Mouse (Mus musculus): ENCODE measurements around the gene Lig4. TPM values are rescaled to one million over a fixed set of nuclear protein-coding genes. Genes with fewer than 3 reads are reported as not detected.

Lig4 gene
- polyA plus RNA-seq, 1 experiment from 2014 or later: 8.7 TPM

DNA sequence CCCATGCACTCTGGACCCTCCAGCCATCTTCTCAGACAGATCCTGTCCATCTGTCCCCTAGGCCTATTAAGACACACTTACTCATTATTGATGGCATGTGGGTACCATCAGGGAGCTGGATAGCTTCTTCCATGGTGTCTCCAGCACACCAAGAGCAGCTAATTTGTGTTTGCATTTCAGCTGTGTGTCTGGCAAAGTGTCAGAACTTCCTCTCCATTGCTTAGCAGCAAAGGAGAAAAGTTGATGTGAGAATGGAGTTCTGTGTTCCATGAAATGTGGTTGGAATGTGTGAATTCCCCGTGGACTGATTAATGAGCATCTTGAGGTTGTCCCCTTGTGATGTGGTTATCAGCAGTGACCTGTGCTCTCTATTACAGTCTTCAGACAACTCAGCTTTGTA lies 2.3 kb upstream of the Lig4 start:
- ATAC-seq (ENCODE audit: insufficient number of reproducible peaks, low FRiP score, low TSS enrichment, low read depth): no peak
- Histone ChIP-seq H3K9me3 (ENCODE audit: control insufficient read depth, low read length) (no peaks in the 10 kb centered on the region), H3K36me3 (ENCODE audit: control insufficient read depth, insufficient read depth, low read length) (no peaks in the 10 kb centered on the region), H3K4me1 (ENCODE audit: control insufficient read depth, insufficient read depth, low read length) (peaks cover 13% of the 10 kb centered on the region), H3K27me3 (ENCODE audit: control insufficient read depth, insufficient read depth, low read length) (no peaks in the 10 kb centered on the region), H3K27ac (replicated peaks; ENCODE audit: low read depth, low read length) (no peak overlapping the region), H3K9ac (ENCODE audit: low read length) (no peak overlapping the region), H3K4me2 (ENCODE audit: low read depth, severe bottlenecking) (no peak overlapping the region), H3K4me3 (ENCODE audit: low read depth, low read length) (no peak overlapping the region)
- WGBS: 77% methylated on average over 1 of the region's 1 CpGs
- DNase-seq (ENCODE audit: low spot score): no peak

DNA sequence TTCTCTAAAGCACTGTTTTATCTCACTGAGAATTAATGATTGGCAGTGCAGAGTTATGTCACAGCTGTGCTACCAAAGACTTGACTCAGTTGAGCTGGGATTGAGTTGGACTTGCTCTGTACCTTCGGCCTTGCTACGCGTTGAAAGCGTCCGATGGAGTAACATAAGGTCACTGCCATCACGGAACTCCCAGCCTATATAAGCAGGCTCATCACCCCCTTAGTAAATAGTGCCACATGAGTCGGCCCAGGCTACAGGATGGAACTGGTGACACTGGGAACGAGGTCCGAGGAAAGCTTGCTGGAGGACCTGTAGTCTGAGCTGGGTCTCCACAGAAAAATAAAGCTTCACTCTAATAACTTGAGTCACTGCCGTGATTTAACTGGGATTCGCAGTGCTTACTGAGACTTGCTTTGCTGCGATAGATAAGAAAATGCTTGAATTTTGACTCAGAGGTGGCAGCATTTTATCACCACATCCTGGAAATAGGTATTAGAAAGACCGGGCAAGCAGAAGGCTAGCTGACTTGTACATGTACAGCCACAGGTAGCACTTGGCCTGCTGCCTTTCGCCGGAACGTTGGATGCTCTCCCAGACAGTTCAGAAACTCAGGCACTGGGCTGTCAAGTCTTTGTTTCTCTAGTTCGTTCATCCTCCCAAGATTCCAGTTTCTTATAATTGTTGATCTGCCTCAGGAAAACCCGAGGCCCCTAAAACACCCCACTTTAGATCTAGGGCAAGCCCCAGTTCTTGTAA lies 1.2 kb upstream of the Lig4 start:
- peak overlapping the region; percentile 68 for H3K4me3 ChIP-seq (ENCODE audit: low read depth, low read length)
- no peaks in the 10 kb centered on the region for H3K36me3 ChIP-seq (ENCODE audit: control insufficient read depth, insufficient read depth, low read length)
- peak overlapping the region; percentile 81 for H3K9ac ChIP-seq (ENCODE audit: low read length)
- H3K9me3 ChIP-seq (ENCODE audit: control insufficient read depth, low read length): no peaks in the 10 kb centered on the region
- H3K4me1 ChIP-seq (ENCODE audit: control insufficient read depth, insufficient read depth, low read length): peaks cover 13% of the 10 kb centered on the region
- no peaks in the 10 kb centered on the region for H3K27me3 ChIP-seq (ENCODE audit: control insufficient read depth, insufficient read depth, low read length)
- no peak for ATAC-seq (ENCODE audit: insufficient number of reproducible peaks, low FRiP score, low TSS enrichment, low read depth)
- H3K4me2 ChIP-seq (ENCODE audit: low read depth, severe bottlenecking): peak overlapping the region; percentile 51
- DNase-seq (ENCODE audit: low spot score): no peak
- H3K27ac ChIP-seq (replicated peaks; ENCODE audit: low read depth, low read length): no peak overlapping the region
- 65% methylated on average over 18 of the region's 18 CpGs for WGBS

DNA sequence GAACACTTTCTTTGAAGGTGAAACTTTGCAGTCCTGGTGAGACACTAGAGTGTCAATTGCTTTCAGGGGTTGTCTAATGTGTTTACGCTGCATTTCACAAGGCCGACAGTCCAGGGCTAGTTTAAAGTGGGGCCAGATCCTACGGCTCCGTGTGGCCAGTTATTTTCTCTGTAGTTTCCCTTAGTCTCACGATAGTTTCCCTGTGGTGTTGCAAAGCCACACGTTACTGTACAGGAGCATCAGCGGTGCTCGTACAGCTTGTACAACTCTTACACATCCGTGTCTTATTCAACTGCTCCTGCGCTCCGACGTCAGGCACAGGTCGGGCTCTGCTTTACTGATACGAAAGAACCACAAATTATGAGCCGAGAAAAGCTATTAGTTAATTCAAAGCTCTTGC lies 470 bp downstream of the Lig4 start:
- no peaks in the 10 kb centered on the region for H3K9me3 ChIP-seq (ENCODE audit: control insufficient read depth, low read length)
- H3K4me1 ChIP-seq (ENCODE audit: control insufficient read depth, insufficient read depth, low read length): peaks cover 13% of the 10 kb centered on the region
- DNase-seq (ENCODE audit: low spot score) (peak; percentile 28), ATAC-seq (ENCODE audit: insufficient number of reproducible peaks, low FRiP score, low TSS enrichment, low read depth) (no peak)
- WGBS: 38% methylated on average over 15 of the region's 15 CpGs
- H3K4me2 ChIP-seq (ENCODE audit: low read depth, severe bottlenecking): peak overlapping the region; percentile 45
- no peaks in the 10 kb centered on the region for H3K27me3 ChIP-seq (ENCODE audit: control insufficient read depth, insufficient read depth, low read length)
- H3K27ac ChIP-seq (replicated peaks; ENCODE audit: low read depth, low read length): no peak overlapping the region
- H3K9ac ChIP-seq (ENCODE audit: low read length): peak overlapping the region; percentile 81
- H3K36me3 ChIP-seq (ENCODE audit: control insufficient read depth, insufficient read depth, low read length): no peaks in the 10 kb centered on the region
- peak overlapping the region; percentile 68 for H3K4me3 ChIP-seq (ENCODE audit: low read depth, low read length)

- H3K4me1 ChIP-seq (ENCODE audit: control insufficient read depth, insufficient read depth, low read length): peaks cover 13% of the 10 kb centered on the region
- no peak overlapping the region for H3K27ac ChIP-seq (replicated peaks; ENCODE audit: low read depth, low read length)
- H3K9me3 ChIP-seq (ENCODE audit: control insufficient read depth, low read length): no peaks in the 10 kb centered on the region
- DNase-seq (ENCODE audit: low spot score): peak; percentile 98
- peak overlapping the region; percentile 51 for H3K9ac ChIP-seq (ENCODE audit: low read length)
- no peaks in the 10 kb centered on the region for H3K36me3 ChIP-seq (ENCODE audit: control insufficient read depth, insufficient read depth, low read length)
- H3K4me2 ChIP-seq (ENCODE audit: low read depth, severe bottlenecking): peak overlapping the region; percentile 51
- WGBS: under 1% methylated on average over 46 of the region's 47 CpGs
- no peaks in the 10 kb centered on the region for H3K27me3 ChIP-seq (ENCODE audit: control insufficient read depth, insufficient read depth, low read length)
- peak overlapping the region; percentile 61 for H3K4me3 ChIP-seq (ENCODE audit: low read depth, low read length)
- ATAC-seq (ENCODE audit: insufficient number of reproducible peaks, low FRiP score, low TSS enrichment, low read depth): peak; percentile 93
Measured at GRCm38 (mm10) chr8:9975898-9976611, 1.4 kb downstream of the Lig4 start.

- 45% methylated on average over 5 of the region's 5 CpGs for WGBS
- Histone ChIP-seq H3K4me1 (ENCODE audit: control insufficient read depth, insufficient read depth, low read length) (peaks cover 13% of the 10 kb centered on the region), H3K36me3 (ENCODE audit: control insufficient read depth, insufficient read depth, low read length) (no peaks in the 10 kb centered on the region), H3K27me3 (ENCODE audit: control insufficient read depth, insufficient read depth, low read length) (no peaks in the 10 kb centered on the region), H3K4me2 (ENCODE audit: low read depth, severe bottlenecking) (peak overlapping the region; percentile 51), H3K9ac (ENCODE audit: low read length) (no peak overlapping the region), H3K27ac (replicated peaks; ENCODE audit: low read depth, low read length) (no peak overlapping the region), H3K9me3 (ENCODE audit: control insufficient read depth, low read length) (no peaks in the 10 kb centered on the region), H3K4me3 (ENCODE audit: low read depth, low read length) (peak overlapping the region; percentile 61)
- ATAC-seq (ENCODE audit: insufficient number of reproducible peaks, low FRiP score, low TSS enrichment, low read depth): no peak
- no peak for DNase-seq (ENCODE audit: low spot score)
Measured at GRCm38 (mm10) chr8:9975276-9975675, 2.2 kb downstream of the Lig4 start.

DNA sequence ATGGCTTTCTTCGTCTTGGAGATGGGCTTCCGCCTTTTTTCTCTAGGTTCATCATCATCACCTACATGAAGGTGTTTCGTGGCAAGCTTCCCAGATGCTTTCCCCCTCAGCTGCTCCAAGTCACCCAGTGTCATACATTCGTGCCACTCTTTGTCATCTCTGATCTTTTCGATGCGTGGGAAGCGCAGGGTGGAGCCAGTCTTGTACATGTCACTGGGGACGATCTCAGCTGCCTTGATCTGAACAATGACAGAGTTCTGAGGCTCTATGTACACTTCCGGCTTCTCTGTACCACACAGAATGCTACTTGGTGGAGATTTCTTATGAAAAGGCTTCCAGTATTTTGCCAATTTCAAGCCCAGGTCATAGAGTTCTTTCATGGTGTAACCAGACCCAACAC lies 5.6 kb downstream of the Lig4 start:
- Histone ChIP-seq H3K4me3 (ENCODE audit: low read depth, low read length) (no peak overlapping the region), H3K4me1 (ENCODE audit: control insufficient read depth, insufficient read depth, low read length) (peaks cover 3% of the 10 kb centered on the region; the same call in 1 of the 2 replicates), H3K27me3 (ENCODE audit: control insufficient read depth, insufficient read depth, low read length) (no peaks in the 10 kb centered on the region), H3K9ac (ENCODE audit: low read length) (no peak overlapping the region), H3K27ac (replicated peaks; ENCODE audit: low read depth, low read length) (no peak overlapping the region), H3K9me3 (ENCODE audit: control insufficient read depth, low read length) (no peaks in the 10 kb centered on the region), H3K36me3 (ENCODE audit: control insufficient read depth, insufficient read depth, low read length) (no peaks in the 10 kb centered on the region), H3K4me2 (ENCODE audit: low read depth, severe bottlenecking) (no peak overlapping the region)
- DNase-seq (ENCODE audit: low spot score): no peak
- WGBS: 95% methylated on average over 9 of the region's 9 CpGs
- ATAC-seq (ENCODE audit: insufficient number of reproducible peaks, low FRiP score, low TSS enrichment, low read depth): no peak

DNA sequence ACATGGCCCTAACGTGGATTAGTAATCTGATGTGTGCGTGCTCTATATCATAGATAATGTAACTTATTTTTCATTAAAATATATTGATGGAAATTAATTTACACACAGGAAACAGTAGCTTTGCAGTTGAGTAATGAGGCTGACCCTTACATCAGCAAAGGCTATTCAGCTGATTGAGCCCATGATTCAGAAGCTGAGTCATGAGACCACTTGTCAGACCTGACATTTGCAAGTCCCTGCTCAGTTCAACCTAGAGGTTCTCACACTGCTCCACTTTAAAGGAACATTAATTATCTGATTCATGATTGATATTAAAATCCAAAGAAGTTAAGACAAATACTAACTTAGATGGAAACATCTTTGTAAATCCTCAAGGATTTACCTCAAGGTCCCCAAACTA lies 17.6 kb downstream of the Lig4 start:
- Histone ChIP-seq H3K4me3 (ENCODE audit: low read depth, low read length) (no peak overlapping the region), H3K4me1 (ENCODE audit: control insufficient read depth, insufficient read depth, low read length) (no peaks in the 10 kb centered on the region), H3K27ac (replicated peaks; ENCODE audit: low read depth, low read length) (no peak overlapping the region), H3K27me3 (ENCODE audit: control insufficient read depth, insufficient read depth, low read length) (no peaks in the 10 kb centered on the region), H3K9ac (ENCODE audit: low read length) (no peak overlapping the region), H3K9me3 (ENCODE audit: control insufficient read depth, low read length) (no peaks in the 10 kb centered on the region), H3K36me3 (ENCODE audit: control insufficient read depth, insufficient read depth, low read length) (no peaks in the 10 kb centered on the region), H3K4me2 (ENCODE audit: low read depth, severe bottlenecking) (no peak overlapping the region)
- 90% methylated on average over 2 of the region's 2 CpGs for WGBS
- ATAC-seq (ENCODE audit: insufficient number of reproducible peaks, low FRiP score, low TSS enrichment, low read depth): no peak
- DNase-seq (ENCODE audit: low spot score): no peak

DNA sequence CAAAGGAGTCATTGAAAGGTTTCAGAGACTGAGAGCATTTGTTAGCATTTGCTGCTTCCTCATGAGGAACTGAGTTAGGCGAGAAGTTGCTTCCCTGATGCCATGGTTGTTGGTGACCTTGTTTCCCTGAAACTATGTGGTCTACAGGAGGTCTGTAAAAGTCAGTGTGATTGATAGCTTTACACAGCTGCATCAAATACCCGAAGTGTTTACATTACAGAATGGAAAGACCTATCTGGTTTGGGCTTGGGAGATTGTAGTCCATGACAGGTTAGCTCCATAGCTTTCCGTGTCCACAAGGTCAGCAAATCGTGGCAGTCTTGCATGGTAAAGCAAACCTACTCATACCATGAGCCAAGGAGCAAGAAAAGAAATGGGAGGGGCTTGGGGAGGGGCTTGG lies 19.1 kb downstream of the Lig4 start:
- Histone ChIP-seq H3K4me1 (ENCODE audit: control insufficient read depth, insufficient read depth, low read length) (no peaks in the 10 kb centered on the region), H3K27ac (replicated peaks; ENCODE audit: low read depth, low read length) (no peak overlapping the region), H3K4me3 (ENCODE audit: low read depth, low read length) (no peak overlapping the region), H3K9me3 (ENCODE audit: control insufficient read depth, low read length) (no peaks in the 10 kb centered on the region), H3K9ac (ENCODE audit: low read length) (no peak overlapping the region), H3K36me3 (ENCODE audit: control insufficient read depth, insufficient read depth, low read length) (no peaks in the 10 kb centered on the region), H3K4me2 (ENCODE audit: low read depth, severe bottlenecking) (no peak overlapping the region), H3K27me3 (ENCODE audit: control insufficient read depth, insufficient read depth, low read length) (no peaks in the 10 kb centered on the region)
- ATAC-seq (ENCODE audit: insufficient number of reproducible peaks, low FRiP score, low TSS enrichment, low read depth) (no peak), DNase-seq (ENCODE audit: low spot score) (no peak)
- WGBS: 58% methylated on average over 4 of the region's 4 CpGs
